Mouse (Mus musculus) gonadal fat pad, adult 2 months (tissue): ENCODE results near the gene Acss3. TPM values are rescaled to one million over a fixed set of nuclear protein-coding genes. Genes with fewer than 3 reads are reported as not detected.

ENCODE experiments used
- DNase-seq: peaks from one replicate; pipeline ENCODE4 v3.0.0-alpha.2; 2012; ENCODE audit warnings: low read depth
- polyA plus RNA-seq: library from polyadenylated mRNA; depleted of rRNA; stranded (reverse); fragments of >200 nt; gene quantifications from 2 replicates; pipeline ENCODE4 v1.2.3, GENCODE M21; 2012; rRNA removed

The Acss3 gene
- 18.7 and 26.2 TPM in 2 replicates for polyA plus RNA-seq

DNA sequence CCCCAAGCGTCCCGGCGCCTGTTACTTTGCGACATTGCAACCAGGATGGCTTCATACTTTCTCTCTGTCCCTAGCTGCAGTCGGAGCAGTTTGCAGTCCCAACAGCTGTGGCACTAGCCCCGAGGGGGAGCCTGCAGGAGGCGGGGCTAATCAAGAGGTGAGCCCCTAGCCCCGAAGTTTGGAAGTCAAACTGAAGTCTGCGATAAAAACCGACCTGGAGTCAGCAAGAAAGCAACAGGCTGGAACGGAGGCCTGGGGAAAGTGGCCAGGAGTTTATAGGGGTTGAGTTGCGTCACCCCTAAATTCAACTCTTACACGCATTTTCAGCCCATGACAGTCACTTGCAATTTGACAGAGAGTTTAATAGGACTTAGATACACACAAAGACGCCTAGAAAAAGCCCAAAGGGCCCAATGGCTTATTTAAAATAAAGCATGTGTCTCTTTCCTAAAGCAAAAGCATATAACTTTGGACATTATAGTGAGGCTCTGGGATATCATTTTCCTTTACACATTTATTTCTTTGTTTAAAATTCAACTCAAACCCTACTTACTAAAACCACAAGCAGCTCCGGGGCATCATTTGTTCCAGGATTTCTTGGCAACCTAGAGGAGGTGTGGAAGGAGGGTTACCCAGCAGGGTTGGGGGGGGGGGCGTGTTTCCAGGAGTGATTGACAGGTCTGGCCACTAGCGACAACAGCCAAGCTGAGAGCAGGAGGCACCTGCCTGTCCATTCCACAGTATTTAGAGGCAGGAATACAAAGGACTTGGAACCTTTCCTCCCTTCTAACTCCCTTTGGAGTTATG is at the start of gene Acss3:
Acss3 (minus strand) TSS at position 140 of the 807 bp plus-strand sequence.
- no peak for DNase-seq

DNA sequence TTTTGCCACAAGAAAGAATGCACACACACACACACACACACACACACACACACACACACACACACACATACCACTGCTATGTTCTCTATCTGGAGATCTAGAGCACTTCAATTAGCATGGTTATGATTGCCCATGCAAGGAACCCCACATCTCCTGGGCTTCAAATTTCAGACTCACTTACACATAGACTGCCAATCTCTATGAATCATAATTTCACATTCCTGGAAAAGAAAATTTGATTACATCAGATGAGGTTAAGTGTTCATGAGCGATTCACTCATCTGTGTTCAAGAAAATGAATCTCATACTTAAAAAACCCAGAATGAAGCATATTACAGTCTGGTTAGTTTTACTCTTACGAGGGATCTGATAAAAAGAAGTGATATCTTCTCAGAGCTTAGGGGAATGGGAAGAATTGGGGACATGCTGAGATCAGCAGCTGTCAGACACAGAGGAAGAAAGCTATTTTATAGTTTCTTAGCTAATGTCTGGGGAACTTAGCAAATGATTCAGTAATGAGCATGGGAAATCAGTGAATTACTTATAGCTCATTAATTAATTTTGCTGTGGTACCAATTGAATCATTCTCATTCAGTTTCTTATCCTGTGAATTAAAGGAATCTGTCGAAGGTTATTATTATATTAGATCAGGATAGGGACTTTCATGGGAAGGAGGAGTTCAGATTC is 48.7 kb upstream of the Acss3 start:
- no peak for DNase-seq

DNA sequence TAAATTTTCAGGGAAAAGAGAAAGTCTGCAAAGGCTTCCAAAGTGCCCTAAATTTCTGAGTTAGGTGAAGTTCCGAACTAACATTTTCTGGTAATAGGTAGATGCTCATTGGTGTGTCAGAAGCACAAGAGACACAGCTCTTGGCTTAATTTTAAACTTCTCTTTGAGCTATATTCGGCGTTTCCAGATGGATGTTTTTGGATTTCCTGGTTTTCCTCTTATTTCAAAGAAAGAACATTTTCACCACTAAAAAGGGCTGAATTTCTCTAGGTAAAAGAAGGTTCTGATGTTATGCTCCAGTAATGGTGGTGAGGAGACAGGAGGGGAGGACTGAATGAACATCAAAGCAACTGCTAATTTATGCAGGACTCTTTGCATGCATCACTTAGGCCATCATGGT is 43.0 kb upstream of the Acss3 start:
- no peak for DNase-seq

DNA sequence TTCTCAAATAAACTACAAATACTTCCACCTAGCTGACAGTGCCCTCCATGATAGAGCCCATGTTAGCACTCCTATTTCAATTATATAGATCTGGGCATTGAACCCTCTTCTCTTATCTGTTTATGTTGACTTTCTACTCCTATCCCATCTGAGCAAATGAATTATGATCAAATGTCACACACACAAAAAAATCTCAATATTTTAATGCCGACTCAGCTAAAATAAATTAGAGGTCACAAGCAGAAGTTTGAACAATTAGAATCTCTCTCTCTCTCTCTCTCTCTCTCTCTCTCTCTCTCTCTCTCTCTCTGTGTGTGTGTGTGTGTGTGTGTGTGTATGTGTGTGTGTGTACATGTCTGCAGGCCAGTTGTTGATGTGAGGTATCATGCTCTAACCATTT is 25.3 kb upstream of the Acss3 start:
- DNase-seq: no peak

DNA sequence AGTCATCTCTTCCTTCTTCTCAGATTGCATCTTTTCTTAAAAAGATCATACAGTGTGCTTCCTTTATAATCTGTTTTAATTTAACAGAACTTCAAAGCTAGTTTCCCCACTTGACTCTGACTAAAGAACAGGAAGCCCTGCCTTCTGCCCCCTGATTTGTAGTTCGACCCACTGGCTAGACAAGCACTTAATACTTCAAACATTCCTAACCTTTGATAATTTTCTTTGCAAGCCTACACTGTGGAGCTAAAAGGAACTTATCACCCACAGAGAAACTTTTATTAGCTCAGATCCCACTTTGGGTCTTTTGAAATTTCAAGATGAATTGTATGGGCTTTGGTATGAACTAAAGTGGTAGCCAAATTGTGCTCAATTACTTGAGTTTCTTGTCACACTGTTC is 20.5 kb upstream of the Acss3 start:
- DNase-seq: no peak

DNA sequence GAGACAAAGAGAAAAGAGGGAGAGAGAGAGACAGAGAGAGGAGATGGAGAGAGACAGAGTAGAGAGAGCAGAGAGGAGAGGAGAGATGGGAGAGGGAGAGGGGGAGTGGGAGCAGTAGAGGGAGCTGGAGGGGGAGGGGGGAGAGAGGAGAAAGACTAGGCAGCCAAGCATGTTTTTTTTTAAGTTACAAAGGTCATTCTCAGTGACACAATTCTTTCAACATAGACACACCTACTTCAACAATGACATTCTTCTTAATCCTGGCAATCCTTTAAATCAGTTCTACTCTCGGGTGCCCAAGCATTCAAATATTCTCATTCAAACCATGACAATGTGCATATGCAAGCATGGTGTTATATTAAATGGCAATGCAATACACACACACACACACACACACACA is 19.4 kb upstream of the Acss3 start:
- no peak for DNase-seq

DNA sequence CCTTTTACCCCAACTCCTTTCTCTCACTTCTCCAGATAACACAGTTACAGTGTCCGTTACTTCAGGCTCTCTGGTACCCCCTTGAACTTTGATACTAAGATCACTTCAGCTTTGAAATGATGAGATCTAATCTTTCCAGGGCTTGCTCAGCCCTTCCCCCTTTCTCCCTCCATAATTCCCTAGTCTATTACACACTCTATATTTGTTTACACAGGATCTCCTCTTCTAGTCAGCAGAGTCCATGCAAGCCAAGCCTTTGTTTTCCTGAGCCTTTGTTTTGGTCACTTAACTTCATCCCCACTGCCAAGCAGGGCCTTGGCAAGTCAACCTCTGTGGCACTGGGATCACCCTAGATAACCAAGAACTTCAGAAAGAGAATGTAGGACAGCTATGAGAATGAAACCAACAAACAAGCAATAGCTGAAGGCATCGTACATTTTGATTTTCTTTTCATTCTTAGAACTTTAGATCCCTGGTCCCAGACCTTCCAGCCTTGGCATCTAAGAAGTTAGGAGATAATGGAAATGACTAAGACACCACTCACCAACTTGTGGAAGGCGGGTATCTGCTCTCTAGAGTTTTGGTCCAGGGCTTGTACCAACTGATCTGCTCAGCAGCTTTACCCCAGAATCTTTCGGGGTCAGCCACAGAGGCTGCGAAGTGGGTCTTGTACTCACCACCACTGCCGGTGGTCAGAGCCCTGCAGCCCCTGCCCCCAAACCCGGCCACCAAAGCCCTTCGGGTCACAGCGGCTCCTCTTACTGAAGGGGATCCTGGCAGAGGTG is 532 bp downstream of the Acss3 start:
- DNase-seq: no peak

DNA sequence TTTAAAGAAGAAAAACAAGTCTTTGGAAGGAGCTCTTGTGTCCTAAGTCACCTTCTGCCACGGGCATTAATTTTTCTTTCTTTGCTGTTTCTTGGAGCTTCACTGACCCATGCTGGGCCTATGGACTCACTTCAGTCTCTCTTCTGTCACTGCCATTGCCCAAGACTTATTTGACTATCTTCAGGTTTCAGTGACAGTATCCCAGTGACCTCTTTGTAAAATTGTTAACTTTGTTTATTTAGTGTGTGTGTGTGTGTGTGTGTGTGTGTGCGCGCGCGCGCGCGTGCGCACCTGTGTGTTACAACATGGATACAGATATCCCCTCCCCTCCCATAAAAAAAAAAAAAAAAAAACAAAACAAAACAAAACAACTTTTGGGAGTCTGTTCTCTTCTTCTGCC is 2.2 kb downstream of the Acss3 start:
- DNase-seq: no peak

DNA sequence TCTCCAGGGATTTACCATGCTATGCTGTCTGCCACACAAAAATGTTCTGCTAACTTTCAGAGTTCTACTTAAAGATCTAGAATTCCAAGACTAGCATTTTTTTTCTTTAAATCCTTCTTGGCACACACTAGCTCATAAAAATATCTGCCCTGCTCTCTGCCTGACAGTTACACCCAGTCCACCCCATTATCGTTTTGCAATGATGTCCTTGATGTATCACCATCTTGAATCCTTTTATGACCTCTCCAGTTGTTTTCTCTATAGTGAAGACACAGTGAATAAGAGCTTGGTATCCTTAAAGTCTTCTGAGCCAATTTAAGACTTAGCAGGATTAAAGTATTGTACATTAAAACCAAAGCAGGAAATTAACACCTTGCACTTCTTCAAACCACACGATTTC is 4.3 kb downstream of the Acss3 start:
- DNase-seq: peak; percentile 60

DNA sequence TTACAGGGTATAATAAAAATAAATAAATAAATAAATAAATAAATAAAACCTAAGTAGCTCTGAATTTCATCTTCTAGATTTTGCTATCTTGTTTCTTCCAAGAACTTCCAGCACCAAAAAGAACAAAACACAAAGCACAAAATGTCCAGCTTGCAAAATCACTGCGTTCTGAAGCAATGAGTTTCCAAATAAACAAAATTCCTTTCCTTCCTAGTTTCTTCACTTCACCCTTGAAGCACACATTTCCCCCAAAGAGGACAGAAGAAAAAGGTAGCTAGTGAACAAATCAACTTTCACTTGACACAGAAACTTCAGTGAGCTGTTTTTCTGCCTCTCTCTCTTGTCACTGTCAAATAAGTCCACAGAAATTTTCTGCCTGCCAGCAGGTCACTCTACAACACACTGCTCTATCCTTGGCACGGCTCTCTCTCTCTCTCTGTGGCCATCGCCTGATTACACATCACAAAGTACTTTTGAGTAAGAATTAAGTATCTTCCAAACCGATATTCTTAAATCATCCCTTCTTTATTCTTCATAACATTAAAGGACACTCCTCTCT is 6.7 kb downstream of the Acss3 start:
- no peak for DNase-seq

DNA sequence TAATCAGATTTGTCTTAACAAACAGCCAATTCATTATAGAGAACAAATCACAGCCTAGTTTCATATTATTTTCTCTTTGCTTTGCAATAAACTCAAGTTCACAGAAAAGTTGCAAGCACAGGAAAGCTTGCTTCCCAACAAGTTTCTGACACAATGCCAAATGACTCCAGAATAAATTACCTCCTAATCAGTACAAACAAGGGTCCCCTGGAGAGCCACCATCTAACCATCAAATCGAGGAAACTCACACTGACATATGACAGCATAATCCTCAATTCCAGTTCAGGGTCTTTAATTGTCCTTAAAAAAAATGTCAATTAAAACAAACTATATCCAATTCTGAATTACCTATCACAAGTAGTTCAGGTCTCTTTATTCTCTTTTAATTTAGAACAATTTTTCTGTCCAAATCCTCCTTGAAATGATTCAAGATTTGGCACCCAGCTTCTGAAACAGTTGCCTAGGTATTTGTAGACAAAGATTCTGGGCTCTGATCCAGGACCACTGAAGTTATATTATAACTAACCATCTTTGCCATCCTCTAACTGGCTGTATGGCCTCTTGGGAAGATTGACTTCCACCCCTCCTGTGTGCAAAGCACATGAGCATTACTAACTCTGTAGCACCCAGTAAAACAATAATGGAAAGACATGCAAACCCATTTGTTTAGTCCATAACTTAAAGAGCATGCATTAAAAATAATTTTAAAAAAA is 7.4 kb downstream of the Acss3 start:
- DNase-seq: no peak

DNA sequence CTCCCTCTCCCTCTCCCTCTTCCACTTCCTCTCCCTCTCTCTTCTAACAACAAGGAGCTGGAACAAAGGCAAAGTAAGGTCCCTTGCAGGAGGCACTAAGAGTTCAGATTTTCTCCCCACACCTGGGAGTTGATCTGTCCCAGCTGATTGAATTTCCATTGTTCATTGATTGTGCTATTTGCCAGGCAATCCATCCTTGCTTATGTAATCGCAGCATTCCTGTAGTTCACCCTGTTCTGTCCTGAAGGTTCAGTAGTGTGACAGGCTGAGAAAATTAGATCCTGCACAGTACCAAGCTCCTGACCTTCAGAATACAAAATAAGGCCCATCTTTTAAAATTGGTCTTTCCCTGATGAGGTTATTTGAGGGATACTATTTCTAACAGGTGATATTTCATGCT is 8.3 kb downstream of the Acss3 start:
- no peak for DNase-seq

DNA sequence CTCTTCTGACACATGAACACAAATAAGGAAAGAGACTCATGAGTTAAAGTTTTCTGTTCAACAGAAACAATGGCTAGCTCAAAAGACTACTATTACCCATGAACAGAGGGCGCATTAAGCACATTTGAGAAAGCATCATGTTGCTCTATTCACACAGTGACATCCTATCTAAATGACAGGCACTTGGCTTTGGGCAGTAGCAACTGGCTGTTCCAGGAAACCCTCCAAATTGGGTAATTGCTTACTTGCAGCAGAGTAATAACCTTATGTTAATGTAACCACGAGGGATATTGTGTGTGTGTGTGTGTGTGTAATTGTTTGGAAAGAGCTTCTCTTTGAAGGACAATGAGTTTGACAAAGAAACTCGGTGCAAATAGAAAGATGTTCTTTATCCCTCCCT is 29.0 kb downstream of the Acss3 start:
- no peak for DNase-seq

DNA sequence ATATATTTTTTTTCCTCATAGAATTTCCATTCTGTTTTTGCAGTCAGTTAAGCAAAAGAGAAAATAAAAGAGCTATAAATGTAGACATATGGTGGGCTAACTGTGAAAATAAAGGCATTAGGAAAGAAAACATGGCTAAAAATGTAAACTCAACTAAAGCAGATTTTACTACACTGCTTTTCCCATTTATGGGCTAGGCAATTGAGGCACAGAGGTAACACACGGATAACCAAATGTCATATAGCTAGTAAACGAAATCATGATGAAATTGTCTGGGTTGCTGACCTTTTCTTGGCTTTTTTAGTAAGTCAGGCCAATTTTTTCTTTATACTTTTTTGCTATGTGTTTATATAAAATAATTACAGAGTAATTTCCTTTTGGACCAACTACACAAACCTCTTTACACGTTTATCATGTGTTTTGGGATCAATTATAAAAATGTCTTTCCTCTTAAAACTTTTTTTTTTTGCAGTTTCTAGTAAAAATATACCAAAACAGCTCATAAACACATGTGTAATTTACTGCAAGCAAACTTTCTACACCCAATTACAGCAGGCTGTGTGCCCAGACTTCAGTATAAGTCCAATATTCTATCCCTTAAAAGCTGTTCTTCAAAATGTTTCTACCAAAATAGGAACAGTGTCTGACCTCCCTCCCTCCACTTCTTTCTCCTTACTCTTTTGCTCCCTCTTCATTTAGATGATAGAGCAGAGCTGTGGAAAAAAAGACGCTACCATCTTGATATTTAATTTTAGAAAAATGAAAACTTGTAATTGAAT is 69.4 kb downstream of the Acss3 start:
- DNase-seq: no peak

DNA sequence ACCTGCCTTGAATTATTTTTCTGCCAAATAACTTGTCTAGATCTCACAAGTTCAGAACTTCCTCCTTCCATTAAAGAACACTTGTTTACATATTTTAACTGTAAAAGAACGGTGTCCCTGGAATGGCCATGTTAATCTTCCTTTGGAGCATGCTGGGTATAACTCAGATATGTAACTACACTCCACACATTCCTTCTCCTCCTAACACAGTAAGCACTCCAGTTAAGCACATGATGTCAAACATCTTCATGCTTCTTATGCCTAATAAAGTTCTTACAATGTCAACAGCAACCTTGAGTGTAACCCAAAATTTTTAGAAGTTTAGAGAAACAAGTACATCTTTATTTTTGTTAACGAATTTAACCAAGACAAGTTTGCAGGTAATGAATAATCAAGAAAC is 73.0 kb downstream of the Acss3 start:
- no peak for DNase-seq

DNA sequence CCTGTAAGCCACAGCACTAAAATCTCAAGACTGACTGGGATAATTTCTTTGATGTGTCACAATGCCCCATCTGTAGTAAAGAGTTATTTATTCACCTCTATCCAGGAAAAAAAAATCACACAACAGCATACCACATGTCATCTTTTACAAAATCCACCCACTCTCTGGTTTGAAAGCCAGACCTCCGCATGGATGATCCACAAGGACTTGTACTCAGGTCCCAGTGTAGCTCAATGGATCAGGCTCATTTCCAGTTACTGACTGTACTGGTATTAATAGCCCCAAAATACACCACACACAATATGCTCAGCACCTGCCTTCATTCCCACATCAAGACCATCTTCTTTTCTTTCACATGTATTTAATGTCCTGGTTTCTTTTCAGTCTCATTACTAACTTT is 80.8 kb downstream of the Acss3 start:
- DNase-seq: no peak

DNA sequence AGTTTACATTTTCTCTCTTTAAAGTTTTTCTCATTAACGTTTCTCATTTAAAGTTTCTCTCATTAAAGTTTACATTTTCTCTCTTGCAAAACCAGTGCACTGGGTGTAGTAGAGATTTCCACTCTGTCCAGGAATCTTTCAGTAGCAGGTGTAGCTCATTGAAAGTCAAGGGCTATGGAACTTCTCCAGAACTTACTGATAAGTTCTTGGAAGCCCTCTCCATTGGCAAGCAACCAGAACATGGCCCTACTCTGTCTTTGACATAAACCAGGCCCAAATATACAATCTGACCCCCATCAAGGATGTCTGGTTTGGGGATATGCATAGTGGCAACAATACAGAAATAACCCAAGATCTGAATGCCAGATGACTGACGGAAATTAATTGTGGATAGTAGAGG is 82.6 kb downstream of the Acss3 start:
- DNase-seq: no peak

DNA sequence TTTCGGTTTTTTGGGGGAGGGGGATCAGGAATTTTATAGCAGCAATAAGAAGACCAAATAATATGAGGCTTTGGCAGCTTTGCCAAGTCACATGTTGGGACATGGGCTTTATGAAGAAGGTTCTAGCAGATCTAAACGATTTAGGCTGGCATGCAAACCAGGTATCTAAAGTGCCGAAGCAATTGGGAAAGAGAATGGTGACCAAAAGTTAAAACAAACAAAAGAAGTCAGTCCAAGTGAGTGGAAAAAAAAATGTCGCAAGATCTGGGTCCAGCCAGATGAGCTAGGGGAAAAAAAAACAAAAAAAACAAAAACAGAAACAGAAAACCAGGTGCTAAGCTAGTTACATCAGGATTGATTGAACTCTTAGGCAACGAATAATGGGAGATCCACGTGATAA is 83.1 kb downstream of the Acss3 start:
- peak; percentile 75 for DNase-seq

DNA sequence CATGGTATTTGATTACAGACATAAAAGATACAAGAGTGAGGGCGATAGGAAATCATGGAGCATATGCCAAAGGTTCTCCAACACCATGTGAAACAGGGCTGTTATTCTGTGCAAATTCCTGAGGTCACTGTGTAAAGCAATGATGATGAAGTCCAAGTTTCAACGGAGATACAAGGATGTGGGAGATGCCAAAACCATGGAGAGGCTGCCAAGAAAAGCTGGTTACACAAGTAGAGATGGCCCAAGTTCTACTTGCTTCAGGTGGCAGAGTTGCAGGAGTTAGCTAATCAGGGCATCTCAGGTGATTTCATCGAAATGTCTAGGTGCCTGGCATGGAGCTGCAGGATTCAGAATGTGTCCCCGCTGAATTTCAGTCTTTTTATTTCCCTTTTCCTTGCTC is 84.3 kb downstream of the Acss3 start:
- peak; percentile 95 for DNase-seq

DNA sequence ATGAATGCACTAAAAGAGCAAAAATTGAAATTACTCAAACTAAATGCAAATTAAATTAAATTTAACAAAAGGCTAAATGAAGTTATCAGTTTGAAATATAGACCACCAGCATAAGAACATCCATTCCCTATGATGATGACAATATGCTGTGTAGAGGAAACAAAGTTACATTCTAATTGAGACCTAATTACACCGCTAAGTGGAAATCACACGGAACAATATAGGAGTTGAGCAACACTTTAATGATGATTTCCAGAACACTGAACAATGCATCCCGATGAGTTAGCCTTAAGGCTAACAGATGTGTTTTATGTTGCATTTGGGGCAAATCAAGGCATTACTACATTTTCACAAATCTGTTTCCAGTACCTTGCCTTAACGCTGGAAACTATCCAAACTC is 99.2 kb downstream of the Acss3 start:
- DNase-seq: no peak

DNA sequence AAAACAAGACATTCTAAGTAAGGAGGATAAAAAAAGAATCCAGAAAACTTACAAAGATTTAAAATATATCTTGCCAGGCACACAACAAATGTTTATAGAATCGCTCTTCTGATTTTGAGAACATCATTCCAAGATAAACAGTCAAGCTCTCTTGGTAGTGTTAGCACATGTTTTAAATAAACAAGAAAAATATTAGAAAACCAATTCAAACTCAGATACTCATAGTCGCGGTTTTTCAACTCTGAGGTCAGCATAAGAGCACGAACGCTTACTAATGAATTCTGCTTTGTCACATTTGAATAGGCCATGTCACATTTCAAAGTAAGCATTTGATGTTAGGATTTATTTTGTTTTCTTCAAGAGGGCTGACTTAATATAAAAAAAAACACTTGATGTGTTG is 102.3 kb downstream of the Acss3 start:
- no peak for DNase-seq
